Mouse (Mus musculus): ENCODE results near the gene Fbxw5. TPM values are rescaled to one million over a fixed set of nuclear protein-coding genes. Genes with fewer than 3 reads are reported as not detected.
"Not testable (repeated sequence)": the region's sequence is repeated elsewhere in the genome, so short reads cannot be mapped to it uniquely, and the experiment has no call there.

Gene Fbxw5
- total RNA-seq, 4 experiments from 2014 or later: 105 to 121 (median 113) TPM

- no peak for DNase-seq (ENCODE audit: low spot score in 2 of 2)
Measured at GRCm38 (mm10) chr2:25506964-25507363, 6.4 kb downstream of the Fbxw5 start.

DNA sequence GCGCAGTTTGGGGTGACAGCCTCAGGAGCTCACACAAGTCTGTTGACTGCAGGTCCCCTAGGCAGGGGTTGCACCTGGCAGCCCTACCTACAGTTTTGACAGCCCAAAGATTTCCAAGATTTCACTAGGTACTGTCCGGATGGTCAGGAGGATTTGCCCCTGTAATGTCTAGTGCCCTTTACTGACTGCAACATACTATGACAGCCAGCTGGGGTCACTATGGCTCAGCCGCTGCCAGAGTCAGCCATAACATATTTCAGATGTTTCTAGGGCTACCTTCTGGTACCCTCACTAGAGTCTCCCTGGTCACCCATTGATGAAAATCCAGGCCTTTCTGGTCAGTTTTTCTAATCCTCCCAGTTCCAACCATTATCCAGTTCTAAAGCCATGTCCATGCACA is 9.4 kb downstream of the Fbxw5 start:
- no peak for DNase-seq (ENCODE audit: low spot score in 2 of 2)

DNA sequence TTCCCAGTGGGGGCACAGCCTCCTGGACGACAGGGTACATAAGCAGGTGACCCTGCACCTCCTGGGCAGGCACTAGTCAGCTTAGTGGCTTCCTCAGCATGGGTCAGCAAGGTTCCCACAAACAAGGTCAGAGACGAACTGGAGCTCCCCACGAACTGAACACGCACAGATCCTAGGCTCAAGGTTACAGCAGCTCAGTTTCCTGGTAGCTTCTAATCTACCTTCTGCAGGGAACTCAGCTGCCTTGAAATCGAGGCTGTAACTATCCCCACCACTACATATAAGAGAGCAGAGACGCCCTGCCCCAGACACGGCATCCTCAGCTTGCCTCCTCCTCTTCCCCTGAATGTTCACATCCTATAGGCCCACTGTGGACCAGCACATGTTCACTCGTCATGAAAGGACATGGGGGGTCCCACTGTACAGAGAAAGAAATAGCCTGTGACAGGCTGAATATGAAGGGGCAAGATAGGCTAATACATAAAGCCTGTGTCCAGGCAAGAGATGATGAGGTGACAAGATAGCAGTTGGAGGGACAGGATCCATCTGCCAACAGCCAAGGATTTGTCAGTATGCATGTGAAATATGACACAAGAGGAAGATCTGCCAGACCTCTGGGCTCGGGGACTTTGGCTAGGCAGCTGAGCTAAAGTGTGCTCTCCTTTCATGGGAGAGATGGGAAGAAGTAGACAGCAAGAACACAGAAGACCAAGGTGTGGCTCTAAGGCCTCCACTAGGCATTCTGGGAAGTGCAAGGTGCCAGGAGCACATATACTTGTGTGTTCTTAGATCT is 26.2 kb downstream of the Fbxw5 start:
- DNase-seq (ENCODE audit: low spot score in 2 of 2): no peak

DNA sequence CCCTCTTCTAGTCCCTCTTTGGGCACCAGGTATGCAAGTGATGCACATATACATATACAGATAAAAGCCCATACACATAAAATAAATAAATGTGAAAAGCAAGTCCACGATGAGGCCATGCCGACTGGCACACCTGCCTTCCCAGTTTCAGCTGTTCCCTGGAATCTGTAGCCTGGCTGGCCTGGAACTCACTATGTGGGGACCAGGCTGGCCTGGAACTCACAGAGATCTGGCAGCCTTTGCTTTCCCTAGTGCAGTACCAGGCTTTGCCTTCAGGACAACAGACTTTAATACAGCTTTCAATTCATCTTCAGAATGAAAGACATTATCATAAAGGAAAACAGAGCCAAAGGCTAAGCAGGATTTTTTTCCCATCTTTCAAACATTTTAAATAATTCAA is 33.2 kb downstream of the Fbxw5 start:
- DNase-seq (ENCODE audit: low spot score in 2 of 2): no peak

DNA sequence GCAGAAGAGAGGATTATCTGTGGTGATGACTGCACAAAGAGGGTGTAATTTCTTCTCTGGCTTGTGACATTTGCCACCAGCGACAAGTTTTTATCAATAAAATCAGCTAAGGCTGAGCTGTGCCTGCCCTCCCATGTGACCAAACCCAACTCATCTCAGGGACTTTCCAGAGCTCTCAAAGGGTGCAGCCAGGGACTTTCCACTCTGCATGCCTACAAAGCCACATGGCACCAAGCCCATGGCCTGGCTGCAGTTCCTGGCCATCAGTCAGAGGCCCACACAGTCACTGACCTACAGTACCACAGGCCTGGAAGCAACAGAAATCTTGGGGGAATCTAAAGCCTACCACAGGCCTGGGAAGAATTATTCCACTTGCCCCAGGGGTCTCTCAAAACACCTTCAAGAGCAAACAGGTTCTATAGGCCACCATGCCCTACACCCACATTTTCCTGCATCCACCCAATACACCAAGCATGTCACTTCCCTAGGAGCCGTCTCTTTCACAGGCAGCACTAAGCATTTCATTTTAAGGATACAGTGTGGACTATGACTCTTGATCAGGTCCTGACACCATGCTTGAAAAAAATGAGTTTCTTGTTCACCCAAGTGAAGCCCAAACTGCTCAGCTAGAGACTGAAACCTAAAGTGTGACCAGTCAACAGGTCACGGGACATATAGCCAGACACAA is 33.8 kb downstream of the Fbxw5 start:
- DNase-seq (ENCODE audit: low spot score in 2 of 2): no peak

GRCm38 (mm10) chr2:25534866-25535182 is 34.3 kb downstream of the Fbxw5 start:
- no peak for DNase-seq (ENCODE audit: low spot score in 2 of 2)

DNA sequence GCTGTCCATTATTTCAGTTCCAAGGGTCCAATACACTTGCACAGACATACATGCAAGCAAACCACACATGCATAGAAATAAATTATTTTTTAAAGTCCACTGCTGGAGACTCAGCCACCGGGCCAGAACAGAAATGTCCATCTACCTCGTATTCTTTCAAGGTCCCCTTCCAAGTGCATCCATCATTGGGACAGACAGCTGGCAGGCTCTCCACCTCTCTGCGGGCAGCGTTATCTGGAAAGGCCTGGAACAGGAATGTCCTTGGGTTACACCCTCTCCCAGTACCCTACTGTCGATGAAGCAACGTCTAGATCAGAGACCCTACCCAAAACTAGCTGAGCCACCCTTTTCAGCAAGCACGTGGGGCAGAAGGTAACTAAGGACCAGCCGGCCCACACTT is 36.0 kb downstream of the Fbxw5 start:
- DNase-seq (ENCODE audit: low spot score in 2 of 2): no peak

DNA sequence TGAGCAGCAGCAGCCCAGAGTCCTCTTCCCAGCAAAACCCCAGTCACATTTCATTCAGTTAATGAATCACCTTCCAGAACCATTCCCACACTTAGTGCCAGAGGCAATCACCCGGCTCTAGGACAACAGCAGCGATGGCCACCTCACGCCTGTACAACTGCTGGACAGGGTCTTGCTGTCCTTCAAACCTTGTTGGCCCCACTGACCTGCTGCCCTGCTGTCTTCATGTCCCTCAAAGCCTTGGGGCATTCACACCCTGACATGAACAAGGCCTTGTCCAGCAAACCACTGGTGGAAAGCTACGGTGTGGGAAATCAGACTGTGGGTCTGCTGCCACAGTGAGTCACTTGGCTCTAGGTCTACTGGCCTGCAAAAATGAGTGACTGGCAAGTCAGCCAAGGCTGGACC is 40.0 kb downstream of the Fbxw5 start:
- no peak for DNase-seq (ENCODE audit: low spot score in 2 of 2)

DNA sequence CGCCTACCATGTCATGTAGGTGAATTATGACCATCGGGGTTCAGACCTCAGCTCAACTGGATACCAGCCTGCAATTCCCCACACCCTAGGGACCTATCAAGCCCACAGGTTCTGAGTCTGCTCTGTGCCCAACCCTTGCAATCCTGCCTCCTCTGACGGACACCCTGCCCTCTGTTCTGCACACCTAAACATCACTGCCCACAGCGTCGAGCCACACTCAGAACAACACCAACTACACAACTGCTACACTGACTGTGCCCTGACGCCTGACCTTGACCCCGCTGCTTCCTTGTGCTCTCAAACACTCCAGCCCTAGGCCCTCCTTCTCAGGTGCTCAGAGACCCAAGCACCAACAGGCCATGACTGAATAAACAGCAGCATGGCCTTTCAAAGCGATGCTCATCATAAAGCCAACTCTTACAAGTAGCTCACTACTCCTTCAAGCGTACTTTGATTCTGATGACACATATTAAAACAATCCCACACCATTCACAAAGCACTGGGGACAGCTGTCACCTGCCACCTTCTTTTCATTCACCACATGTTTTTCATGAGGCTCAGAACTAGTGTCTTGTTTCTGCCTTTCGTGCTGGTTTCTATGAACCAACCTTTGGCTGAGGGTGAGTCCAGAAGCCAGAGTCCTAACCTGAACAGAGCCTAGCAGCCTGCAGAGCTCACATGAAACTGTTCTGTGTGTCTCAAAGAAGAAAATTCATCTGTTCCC is 41.3 kb downstream of the Fbxw5 start:
- DNase-seq (ENCODE audit: low spot score in 2 of 2): no peak

DNA sequence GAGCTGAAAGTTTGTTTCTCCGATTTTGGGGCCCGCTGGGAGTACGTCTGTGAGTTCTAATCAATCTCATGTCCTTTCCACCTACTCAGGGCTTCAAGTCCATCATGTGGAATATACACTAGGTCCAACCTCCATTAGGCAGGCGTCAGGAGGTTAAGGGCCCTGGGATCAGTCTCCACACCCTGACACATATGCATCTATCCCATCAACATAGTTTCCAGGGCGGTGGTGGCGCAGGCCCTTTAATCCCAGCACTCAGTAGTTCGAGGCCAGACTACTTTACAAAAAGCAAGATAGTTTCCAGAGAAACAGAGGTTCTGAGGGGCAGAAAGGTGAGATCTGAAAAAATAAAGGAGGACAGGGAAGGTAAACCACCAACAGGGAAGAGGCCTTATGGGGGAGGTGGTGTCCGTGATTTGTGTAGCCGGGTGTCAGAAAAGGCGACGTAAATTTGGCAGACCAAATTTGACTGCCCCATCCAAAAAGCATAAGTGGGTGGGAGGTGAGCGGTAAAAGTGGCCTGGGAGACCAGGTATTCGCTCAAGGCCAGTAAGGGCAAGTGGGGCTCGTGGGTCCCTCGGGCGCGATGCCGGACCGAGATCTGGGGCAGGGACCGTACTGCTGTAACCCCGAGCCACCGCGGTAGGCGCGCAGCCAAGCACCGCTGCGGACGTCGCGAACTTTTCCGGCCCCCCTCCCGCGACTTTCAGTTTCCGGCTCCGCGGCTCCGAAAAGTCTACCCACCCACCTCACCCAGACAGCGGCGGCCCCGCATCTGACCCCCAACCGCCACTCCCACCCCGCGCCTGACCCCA is 45.7 kb downstream of the Fbxw5 start:
- DNase-seq (ENCODE audit: low spot score in 2 of 2): no peak

DNA sequence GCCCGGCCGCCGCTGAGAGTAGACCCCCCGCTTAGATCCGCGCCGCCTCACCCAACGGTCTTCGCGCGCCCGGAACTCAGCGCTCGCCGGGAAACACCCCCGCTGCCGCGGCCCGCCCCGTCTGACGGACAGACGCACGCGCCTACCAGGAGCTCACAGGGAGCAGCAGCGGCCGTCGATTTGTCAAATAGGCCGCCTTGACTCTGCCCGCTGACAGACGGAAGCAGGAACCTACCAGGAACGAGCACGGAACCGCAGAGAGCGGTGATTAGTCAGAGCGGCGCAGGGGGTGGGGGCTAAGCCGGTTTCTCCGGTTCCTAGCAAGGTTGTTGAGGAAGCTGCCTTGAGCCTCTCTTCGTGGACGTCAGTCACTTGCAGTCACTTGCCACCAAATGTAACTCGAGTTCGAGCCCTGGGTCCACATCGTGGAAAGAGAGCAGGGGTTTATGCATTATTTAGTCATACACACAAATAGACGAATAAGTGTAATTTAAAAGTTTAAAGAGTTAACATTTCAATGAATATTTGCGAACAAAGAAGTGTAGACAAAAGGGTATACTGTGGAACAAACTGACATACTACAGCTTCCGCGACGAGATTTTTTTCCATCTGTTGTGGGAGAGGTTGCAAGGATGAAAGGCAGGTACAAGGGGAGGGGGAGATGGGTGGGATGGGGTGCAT is 46.4 kb downstream of the Fbxw5 start, which contains the start of gene Traf2:
Traf2 (minus strand) TSS at position 130 of the 681 bp plus-strand sequence.
- DNase-seq (ENCODE audit: low spot score in 2 of 2): peak; percentile 97 to 98

- no peak for DNase-seq (ENCODE audit: low spot score in 2 of 2)
Measured at GRCm38 (mm10) chr2:25549021-25549991, 48.8 kb downstream of the Fbxw5 start.

GRCm38 (mm10) chr2:25551186-25551585 is 50.6 kb downstream of the Fbxw5 start:
- no peak for DNase-seq (ENCODE audit: low spot score in 2 of 2)

DNA sequence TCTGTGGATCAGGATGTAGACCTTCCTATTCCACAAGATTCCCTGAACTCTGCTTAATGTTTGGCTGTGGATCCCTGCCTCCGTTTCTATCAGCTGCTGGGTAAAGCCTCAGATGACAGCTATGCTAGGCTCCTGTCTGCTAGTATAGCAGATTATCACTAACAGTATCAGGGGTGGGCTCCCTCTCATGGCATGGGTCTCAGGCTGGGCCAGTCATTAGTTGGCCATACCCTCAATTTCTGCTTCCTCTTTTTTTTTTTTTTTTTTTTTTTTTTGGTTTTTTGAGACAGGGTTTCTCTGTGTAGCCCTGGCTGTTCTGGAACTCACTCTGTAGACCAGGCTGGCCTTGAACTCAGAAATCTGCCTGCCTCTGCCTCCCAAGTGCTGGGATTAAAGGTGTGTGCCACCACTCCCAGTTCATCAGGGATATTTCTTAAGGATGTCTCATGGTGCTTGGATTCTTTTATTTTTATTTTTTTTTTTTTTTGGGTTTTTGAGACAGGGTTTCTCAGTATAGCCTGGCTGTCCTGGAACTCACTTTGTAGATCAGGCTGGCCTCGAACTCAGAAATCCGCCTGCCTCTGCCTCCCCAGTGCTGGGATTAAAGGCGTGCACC is 52.7 kb downstream of the Fbxw5 start:
- DNase-seq (ENCODE audit: low spot score in 2 of 2): not testable (repeated sequence)

Other genes starting within 250 kb of the Fbxw5 start
- 10 to 100 TPM; 31.7 to 38.3 (median 36.3) TPM for gene Tmem203, start 245.3 kb upstream of the Fbxw5 start, total RNA-seq (2022)
- gene Tprn, start 238.1 kb upstream of the Fbxw5 start, total RNA-seq (2022): 10 to 100 TPM; 26.5 to 30.6 (median 28.6) TPM
- gene Ssna1, start 228.3 kb upstream of the Fbxw5 start, total RNA-seq (2022): 10 to 100 TPM; 57.5 to 67.8 (median 62.1) TPM
- 100 to 1,000 TPM in 2 of 4 experiments, 10 to 100 TPM in 2; 88.6 to 111 (median 96.9) TPM for gene Anapc2, start 228.3 kb upstream of the Fbxw5 start, total RNA-seq (2022)
- gene Tmem210, start 212.6 kb upstream of the Fbxw5 start, total RNA-seq (2022): not detected
- not detected for gene Lrrc26, start 210.8 kb upstream of the Fbxw5 start, total RNA-seq (2022)
- 100 to 1,000 TPM; 390 to 399 (median 395) TPM for gene Grin1, start 181.6 kb upstream of the Fbxw5 start, total RNA-seq (2022)
- 10 to 100 TPM; 57.3 to 64.7 (median 61.0) TPM for gene Man1b1, start 168.4 kb upstream of the Fbxw5 start, total RNA-seq (2022)
- 10 to 100 TPM; 35.1 to 50.7 (median 37.9) TPM for gene Dpp7, start 144.4 kb upstream of the Fbxw5 start, total RNA-seq (2022)
- 10 to 100 TPM; 20.9 to 31.0 (median 25.8) TPM for gene Uap1l1, start 135.1 kb upstream of the Fbxw5 start, total RNA-seq (2022)
- 1 to 10 TPM; 1.7 to 3.8 (median 2.3) TPM for gene Sapcd2, start 128.4 kb upstream of the Fbxw5 start, total RNA-seq (2022)
- gene Entpd2, start 104.9 kb upstream of the Fbxw5 start, total RNA-seq (2022): 10 to 100 TPM; 13.1 to 17.5 (median 16.2) TPM
- 100 to 1,000 TPM; 307 to 332 (median 316) TPM for gene Npdc1, start 101.4 kb upstream of the Fbxw5 start, total RNA-seq (2022)
- gene Fut7, start 77.5 kb upstream of the Fbxw5 start, total RNA-seq (2022): under 1 TPM in 2 of 4 experiments, not detected in 2; 0.40 to 0.84 TPM
- 100 to 1,000 TPM; 176 to 185 (median 183) TPM for gene Abca2, start 72.0 kb upstream of the Fbxw5 start, total RNA-seq (2022)
- 1 to 10 TPM in 2 of 4 experiments, not detected in 2; 1.2 to 1.6 TPM for gene Clic3, start 43.9 kb upstream of the Fbxw5 start, total RNA-seq (2022)
- gene Paxx, start 39.7 kb upstream of the Fbxw5 start, total RNA-seq (2022): 10 to 100 TPM; 67.2 to 88.0 (median 78.1) TPM
- gene Ptgds, start 30.7 kb upstream of the Fbxw5 start, total RNA-seq (2022): 1,000 to 10,000 TPM; 1,862 to 2,386 (median 2,226) TPM
- gene Lcn12, start 6.8 kb upstream of the Fbxw5 start, total RNA-seq (2022): not detected
- 1 to 10 TPM in 3 of 4 experiments, under 1 TPM in 1; 0.86 to 1.9 (median 1.6) TPM for gene C8g, start 969 bp downstream of the Fbxw5 start, total RNA-seq (2022)
- gene Traf2, start 46.2 kb downstream of the Fbxw5 start, total RNA-seq (2022): 10 to 100 TPM; 10.3 to 11.9 (median 10.4) TPM
- 100 to 1,000 TPM; 123 to 209 (median 170) TPM for gene Edf1, start 57.1 kb downstream of the Fbxw5 start, total RNA-seq (2022)
- 1 to 10 TPM in 3 of 4 experiments, under 1 TPM in 1; 0.46 to 3.1 (median 1.7) TPM for gene Mamdc4, start 74.1 kb downstream of the Fbxw5 start, total RNA-seq (2022)
- 10 to 100 TPM; 57.8 to 72.0 (median 64.7) TPM for gene Phpt1, start 74.5 kb downstream of the Fbxw5 start, total RNA-seq (2022)
- 10 to 100 TPM; 86.8 to 96.3 (median 92.7) TPM for gene Ajm1, start 81.0 kb downstream of the Fbxw5 start, total RNA-seq (2022)
- gene Rabl6, start 107.8 kb downstream of the Fbxw5 start, total RNA-seq (2022): 100 to 1,000 TPM; 135 to 160 (median 145) TPM
- gene Ccdc183, start 116.9 kb downstream of the Fbxw5 start, total RNA-seq (2022): not detected
- 10 to 100 TPM; 21.0 to 30.4 (median 22.8) TPM for gene Tmem141, start 121.3 kb downstream of the Fbxw5 start, total RNA-seq (2022)
- gene Fcna, start 127.3 kb downstream of the Fbxw5 start, total RNA-seq (2022): 1 to 10 TPM in 2 of 4 experiments, under 1 TPM in 2; 0.46 to 1.2 (median 0.80) TPM
- not detected for gene Lcn8, start 152.4 kb downstream of the Fbxw5 start, total RNA-seq (2022)
- not detected for gene Lcn5, start 157.2 kb downstream of the Fbxw5 start, total RNA-seq (2022)
- not detected for gene Lcn6, start 176.0 kb downstream of the Fbxw5 start, total RNA-seq (2022)
- gene Lcn10, start 182.0 kb downstream of the Fbxw5 start, total RNA-seq (2022): not detected
- gene Obp2a, start 199.3 kb downstream of the Fbxw5 start, total RNA-seq (2022): not detected
- gene Bmyc, start 206.0 kb downstream of the Fbxw5 start, total RNA-seq (2022): 100 to 1,000 TPM in 2 of 4 experiments, 10 to 100 TPM in 2; 86.5 to 102 (median 95.1) TPM
- under 1 TPM in 2 of 4 experiments, not detected in 2; 0.72 to 0.74 TPM for gene Obp2b, start 236.3 kb downstream of the Fbxw5 start, total RNA-seq (2022)